Comparison of ENCODE assay signal across 20 mouse cellular contexts in genomic region chr6:145204440-145204839, GRCm38 (mm10). TPM values are rescaled to one million over a fixed set of nuclear protein-coding genes. Genes with fewer than 3 reads are reported as not detected.
A peak's percentile ranks its signal among the peaks of the same experiment; 100 is the strongest.
DNase-seq lines count a peak whose midpoint lies in the region; ATAC-seq lines count a peak whose summit lies in the region.
"Had no signal": no experiment of that assay in that cellular context is flagged by ENCODE, and none has a peak within 500 bp of the region (broad histone marks: within the 10 kb centered on the region; RNA-seq: fewer than 3 reads in every experiment).

No protein-coding gene starts in this region.

- peak; percentile 79 for DNase-seq in heart, adult 11 months
- no peak for DNase-seq in heart, adult 8-10 months (ENCODE audit: low spot score)
- DNase-seq in heart, embryonic 10.5 days (ENCODE audit: low spot score): peak; percentile 54
- DNase-seq in heart, postnatal 4 days: no peak
- DNase-seq in limb, embryonic 11.5 days (ENCODE audit: low spot score): peak; percentile 16
- DNase-seq in limb, embryonic 10.5 days (ENCODE audit: low spot score): no peak
- DNase-seq: adrenal gland, adult 2 months; adrenal gland, adult 8-10 months; adrenal gland, postnatal 10 days; adrenal gland, postnatal 14 days; adrenal gland, postnatal 25 days; adrenal gland, postnatal 36 days; B cell, adult 2 months; cerebellum, adult 11 months; cerebellum, adult 11-12 months; cerebellum, adult 18-20 months had no signal

- H3K4me2 ChIP-seq in limb, embryonic 11.5 days (ENCODE audit: low read depth, severe bottlenecking): no peak overlapping the region

- H3K4me3 ChIP-seq in heart, embryonic 10.5 days: no peak overlapping the region
- H3K4me3 ChIP-seq in limb, embryonic 11.5 days (ENCODE audit: low read depth, low read length): no peak overlapping the region
- H3K4me3 ChIP-seq in limb, embryonic 10.5 days: no peak overlapping the region

- no peaks in the 10 kb centered on the region for H3K9me3 ChIP-seq in heart, embryonic 10.5 days
- H3K9me3 ChIP-seq in limb, embryonic 11.5 days (ENCODE audit: control insufficient read depth, low read length): no peaks in the 10 kb centered on the region
- no peaks in the 10 kb centered on the region for H3K9me3 ChIP-seq in limb, embryonic 10.5 days (replicated peaks)
- H3K9me3 ChIP-seq: G1E had no signal

- H3K9ac ChIP-seq in limb, embryonic 11.5 days (ENCODE audit: low read length): no peak overlapping the region

- no peaks in the 10 kb centered on the region for H3K36me3 ChIP-seq in heart, embryonic 10.5 days
- no peaks in the 10 kb centered on the region for H3K36me3 ChIP-seq in limb, embryonic 11.5 days (ENCODE audit: control insufficient read depth, insufficient read depth, low read length)
- H3K36me3 ChIP-seq in limb, embryonic 10.5 days: no peaks in the 10 kb centered on the region
- H3K36me3 ChIP-seq: G1E had no signal

- WGBS in heart, embryonic 10.5 days: 90% methylated on average over 6 of the region's 6 CpGs
- WGBS in limb, embryonic 11.5 days: 91% methylated on average over 6 of the region's 6 CpGs
- WGBS in limb, embryonic 10.5 days: 93% methylated on average over 6 of the region's 6 CpGs

- no peak for ATAC-seq in limb, embryonic 11.5 days (ENCODE audit: insufficient number of reproducible peaks, low FRiP score, low TSS enrichment, low read depth)
- ATAC-seq: activated CD4-positive, CD25-positive, alpha-beta regulatory T cell, adult 4 months; CD4-positive, CD25-positive, alpha-beta regulatory T cell, adult 4 months; Patski had no signal

- 0 out of 2 replicates have a peak, but pooled peaks cover 6% of the 10 kb centered on the region for H3K4me1 ChIP-seq in heart, embryonic 10.5 days
- no peaks in the 10 kb centered on the region for H3K4me1 ChIP-seq in limb, embryonic 11.5 days (ENCODE audit: control insufficient read depth, insufficient read depth, low read length)
- no peaks in the 10 kb centered on the region for H3K4me1 ChIP-seq in limb, embryonic 10.5 days

- H3K27me3 ChIP-seq in heart, embryonic 10.5 days (ENCODE audit: insufficient read depth, poor library complexity, severe bottlenecking): no peaks in the 10 kb centered on the region
- no peaks in the 10 kb centered on the region for H3K27me3 ChIP-seq in limb, embryonic 11.5 days (ENCODE audit: control insufficient read depth, insufficient read depth, low read length)
- H3K27me3 ChIP-seq in limb, embryonic 10.5 days (ENCODE audit: low read depth, poor library complexity, severe bottlenecking): no peaks in the 10 kb centered on the region
- H3K27me3 ChIP-seq: Patski had no signal

- no peak overlapping the region for H3K27ac ChIP-seq in heart, embryonic 10.5 days
- no peak overlapping the region for H3K27ac ChIP-seq in limb, embryonic 11.5 days (replicated peaks; ENCODE audit: low read depth, low read length)
- H3K27ac ChIP-seq in limb, embryonic 10.5 days: no peak overlapping the region

RNA-seq across cellular contexts. Expression of gene Casc1, which starts 6.4 kb away (rescaled TPM):
- 1 to 10 TPM; 1.0 to 1.8 (median 1.6) TPM for total RNA-seq in heart, adult 8-10 months (2022)
- 0.38 and 0.45 TPM in 2 replicates for polyA plus RNA-seq in heart, embryonic 10.5 days (2016; fragmentation: Nextera tagmentation; extraction: Ambion mirVana)
- total RNA-seq in heart, postnatal 4 days (2021): 1 to 10 TPM in 1 of 2 experiments, under 1 TPM in 1; 0.74 to 1.0 TPM
- polyA plus RNA-seq in limb, embryonic 11.5 days (2014; fragmentation: Nextera tagmentation; extraction: Ambion mirVana): 0.31 and 0.39 TPM in 2 replicates
- 0.18 and 0.31 TPM in 2 replicates for polyA plus RNA-seq in limb, embryonic 10.5 days (2016; fragmentation: Nextera tagmentation; extraction: Ambion mirVana)
- polyA plus RNA-seq: G1E had no signal

RNA-seq across cellular contexts. Expression of gene Etfrf1, which starts 6.5 kb away (rescaled TPM):
- 100 to 1,000 TPM; 102 to 139 (median 118) TPM for total RNA-seq in heart, adult 8-10 months (2022)
- 53.3 and 57.3 TPM in 2 replicates for polyA plus RNA-seq in heart, embryonic 10.5 days (2016; fragmentation: Nextera tagmentation; extraction: Ambion mirVana)
- total RNA-seq in heart, postnatal 4 days (2021): 10 to 100 TPM; 58.8 to 60.8 TPM
- 27.5 and 31.2 TPM in 2 replicates for polyA plus RNA-seq in limb, embryonic 11.5 days (2014; fragmentation: Nextera tagmentation; extraction: Ambion mirVana)
- 25.0 and 30.8 TPM in 2 replicates for polyA plus RNA-seq in limb, embryonic 10.5 days (2016; fragmentation: Nextera tagmentation; extraction: Ambion mirVana)

RNA-seq across cellular contexts. Expression of gene Kras, which starts 45.6 kb away (rescaled TPM):
- total RNA-seq in heart, adult 8-10 months (2022): 10 to 100 TPM; 25.1 to 35.9 (median 30.6) TPM
- 45.2 and 70.6 TPM in 2 replicates for polyA plus RNA-seq in heart, embryonic 10.5 days (2016; fragmentation: Nextera tagmentation; extraction: Ambion mirVana)
- 10 to 100 TPM; 49.2 to 50.5 TPM for total RNA-seq in heart, postnatal 4 days (2021)
- polyA plus RNA-seq in limb, embryonic 11.5 days (2014; fragmentation: Nextera tagmentation; extraction: Ambion mirVana): 94.8 and 106 TPM in 2 replicates
- polyA plus RNA-seq in limb, embryonic 10.5 days (2016; fragmentation: Nextera tagmentation; extraction: Ambion mirVana): 78.5 and 80.8 TPM in 2 replicates

Comparison
In these comparisons a context has a peak if more than half of its experiments do, and no peak if none do; other contexts are left out.
1. DNase-seq: peak in heart, adult 11 months (single experiment), heart, embryonic 10.5 days (single experiment) and limb, embryonic 11.5 days (single experiment); none in heart, adult 8-10 months (single experiment), heart, postnatal 4 days (single experiment) and limb, embryonic 10.5 days (single experiment).